Mouse (Mus musculus): Measurements from ENCODE around the gene Gtf2f2.
A peak's percentile ranks its signal among the peaks of the same experiment; 100 is the strongest.

Gtf2f2 gene

GRCm38 (mm10) chr14:75998082-75998481 is 12.6 kb downstream of the Gtf2f2 start:
- no peak for ATAC-seq (ENCODE audit: low TSS enrichment)

DNA sequence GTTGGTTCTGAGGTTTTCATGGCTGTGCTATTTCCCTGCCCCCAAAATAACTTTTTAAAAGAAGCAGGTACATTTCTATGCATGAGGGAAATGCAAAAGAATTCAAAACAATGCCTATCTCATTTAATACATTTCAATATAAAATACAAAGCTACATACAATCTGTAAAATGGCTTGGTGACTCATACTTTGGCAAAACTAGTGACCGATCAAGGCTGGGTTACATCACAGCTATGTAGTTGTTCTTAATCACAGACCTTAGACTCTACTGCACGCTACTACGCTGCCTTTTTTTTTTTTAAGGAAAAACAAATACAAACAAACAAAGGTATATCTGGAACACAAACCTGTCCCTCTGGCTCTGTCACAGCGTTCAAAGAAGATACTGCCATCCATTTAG is 18.3 kb downstream of the Gtf2f2 start:
- ATAC-seq (ENCODE audit: low TSS enrichment), result no peak

DNA sequence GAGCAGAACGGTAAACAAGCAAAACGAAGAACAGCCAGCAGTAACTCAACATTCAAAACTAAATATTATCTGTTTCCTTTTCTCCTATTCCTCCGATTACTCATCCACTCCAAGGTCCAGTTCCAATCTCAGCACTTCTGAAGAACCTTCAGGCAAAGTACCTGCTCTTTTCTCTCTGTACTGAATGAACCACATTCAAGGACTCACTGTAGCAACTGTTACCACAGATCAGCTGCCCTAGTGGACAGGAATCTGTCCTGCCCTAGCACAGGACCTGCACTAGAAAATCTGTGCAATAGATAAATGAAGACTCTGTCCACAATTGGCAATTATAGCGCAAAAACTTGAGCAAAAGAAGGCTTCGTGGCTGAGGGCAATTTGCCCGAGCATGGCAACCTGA is 19.7 kb downstream of the Gtf2f2 start:
- ATAC-seq (ENCODE audit: low TSS enrichment), result no peak

DNA sequence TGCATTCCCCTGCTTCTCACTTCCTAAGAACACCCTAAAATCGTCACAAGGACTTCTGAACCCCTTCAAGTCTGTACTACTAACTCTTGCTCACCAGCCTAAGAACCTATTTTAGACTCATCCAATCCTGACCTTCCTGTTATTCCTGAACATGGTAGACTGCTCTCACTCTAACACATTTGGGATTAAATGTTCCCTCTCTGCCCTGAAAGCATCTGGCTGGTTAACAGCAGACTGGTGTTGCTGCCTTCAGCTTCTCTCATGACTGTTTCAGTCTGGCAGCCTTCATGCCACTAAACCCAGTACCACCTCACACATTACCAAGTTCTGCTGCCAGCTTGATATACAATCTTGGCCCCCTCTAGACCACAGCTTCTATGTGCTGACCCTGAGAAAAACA is 21.5 kb downstream of the Gtf2f2 start:
- no peak for ATAC-seq (ENCODE audit: low TSS enrichment)

GRCm38 (mm10) chr14:75986878-75987483 is 23.7 kb downstream of the Gtf2f2 start:
- ATAC-seq (ENCODE audit: low TSS enrichment), result no peak

DNA sequence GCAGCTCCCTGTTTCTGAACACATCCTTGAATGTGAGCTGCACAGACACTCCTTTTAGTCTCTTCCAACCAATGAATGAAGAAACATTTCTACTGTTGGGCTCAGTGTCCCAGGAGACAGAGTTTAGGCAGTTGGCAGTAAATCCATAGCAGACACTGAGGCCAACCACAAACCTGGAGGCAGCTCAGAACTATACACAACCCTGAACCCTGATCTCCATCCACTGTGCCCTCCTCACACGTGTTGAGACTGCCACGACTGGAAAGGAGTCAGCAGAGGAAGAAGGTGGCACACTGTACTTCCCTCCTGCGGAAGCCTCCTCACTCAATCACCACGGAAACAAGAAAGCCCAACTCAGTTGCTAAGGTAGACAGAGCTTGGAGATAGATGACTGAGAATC is 25.6 kb downstream of the Gtf2f2 start:
- ATAC-seq (ENCODE audit: low TSS enrichment), result peak; percentile 17; the same call in 1 of the 2 replicates

DNA sequence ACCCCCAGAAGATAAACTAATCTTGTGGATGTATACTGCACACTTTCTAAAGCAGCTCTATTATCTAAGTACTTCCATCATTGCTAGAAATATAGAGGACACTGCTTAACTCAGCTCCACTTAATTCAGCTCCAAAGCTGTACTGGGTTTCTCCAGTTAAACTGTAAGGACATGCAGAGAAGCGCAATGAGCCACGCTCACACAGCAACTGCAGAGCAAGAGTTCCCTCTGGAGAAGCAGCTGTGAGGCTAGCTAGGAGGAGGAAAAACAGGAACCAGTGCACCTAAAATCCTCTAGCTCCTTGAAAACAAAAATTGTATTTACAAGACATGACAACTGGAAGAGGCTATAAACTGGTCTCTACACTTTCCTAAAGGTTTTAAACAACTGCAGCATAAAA is 26.8 kb downstream of the Gtf2f2 start:
- ATAC-seq (ENCODE audit: low TSS enrichment), result peak; percentile 75

GRCm38 (mm10) chr14:75981231-75981630 is 29.4 kb downstream of the Gtf2f2 start:
- ATAC-seq (ENCODE audit: low TSS enrichment), result 0 out of 2 replicates have a peak, but pooled peaks have one; percentile 28

DNA sequence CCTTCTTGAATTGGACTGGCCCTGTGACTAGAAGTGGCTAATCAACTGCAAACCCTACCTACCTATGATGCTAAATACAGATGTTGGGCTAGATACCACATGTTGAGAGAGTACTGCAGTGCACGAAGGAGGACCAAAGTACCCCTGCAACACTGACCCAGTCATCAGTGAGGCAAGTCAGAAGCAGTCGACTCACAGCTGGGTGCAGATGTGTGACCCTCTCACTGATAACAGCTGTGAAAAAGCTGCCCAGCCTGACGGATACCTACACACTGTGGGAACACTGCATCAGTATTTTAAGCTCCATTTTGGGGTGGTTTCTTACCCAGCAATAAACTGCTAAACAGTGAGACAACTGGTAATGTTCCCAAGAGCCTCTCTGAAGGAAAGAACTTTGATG is 34.6 kb downstream of the Gtf2f2 start:
- ATAC-seq (ENCODE audit: low TSS enrichment), result no peak

DNA sequence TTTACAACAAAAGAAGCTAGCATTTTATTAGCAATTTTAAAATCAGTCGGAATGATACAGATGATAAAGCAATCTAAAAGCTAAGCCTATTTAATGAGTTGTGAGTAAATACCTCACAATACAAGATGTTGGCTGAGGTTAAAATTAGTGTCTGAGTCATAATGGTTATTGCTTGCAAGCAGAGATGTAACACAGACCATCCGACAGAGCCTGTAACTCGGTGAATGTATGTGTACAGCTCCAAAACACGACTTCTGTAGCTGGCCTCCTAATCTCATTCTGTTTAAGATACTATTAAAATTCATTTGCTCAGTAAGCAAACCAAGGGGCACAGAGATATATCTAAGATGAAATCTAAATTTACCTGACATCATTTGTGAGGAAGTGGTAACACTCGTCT is 43.4 kb downstream of the Gtf2f2 start:
- peak; percentile 47; the same call in 1 of the 2 replicates for ATAC-seq (ENCODE audit: low TSS enrichment)

- no peak for ATAC-seq (ENCODE audit: low TSS enrichment)
These were observed 46.2 kb downstream of the Gtf2f2 start for GRCm38 (mm10) chr14:75964433-75964832.

GRCm38 (mm10) chr14:75964000-75964399 is 46.7 kb downstream of the Gtf2f2 start:
- no peak for ATAC-seq (ENCODE audit: low TSS enrichment)

- no peak for ATAC-seq (ENCODE audit: low TSS enrichment)
These were observed 47.5 kb downstream of the Gtf2f2 start for GRCm38 (mm10) chr14:75963215-75963614.

DNA sequence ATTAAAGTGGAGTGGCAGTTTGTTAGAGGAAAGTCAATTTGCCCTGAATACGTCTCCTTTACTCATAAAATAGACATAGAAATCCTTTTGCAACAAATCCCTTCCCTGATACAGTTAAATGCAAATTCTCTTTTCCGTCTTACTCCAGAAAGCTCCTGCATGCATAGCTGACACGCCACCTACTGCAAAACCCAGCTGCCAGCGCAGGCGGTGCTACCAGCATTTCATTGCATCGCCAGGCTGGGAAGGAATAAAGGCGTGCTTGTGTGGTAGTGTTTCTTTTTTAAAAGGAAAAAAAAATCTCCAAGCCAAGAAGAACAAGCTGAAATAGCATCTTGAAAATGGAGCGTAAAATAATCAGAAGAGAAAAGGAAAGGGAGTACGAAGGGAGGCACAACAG is 48.4 kb downstream of the Gtf2f2 start:
- peak; percentile 95 for ATAC-seq (ENCODE audit: low TSS enrichment)

GRCm38 (mm10) chr14:75954766-75955165 is 55.9 kb downstream of the Gtf2f2 start, which contains the start of gene Kctd4:
Gene Kctd4, plus strand, starts transcription at chr14:75955009.
- ATAC-seq (ENCODE audit: low TSS enrichment), result no peak

GRCm38 (mm10) chr14:75953011-75953410 is 57.7 kb downstream of the Gtf2f2 start:
- no peak for ATAC-seq (ENCODE audit: low TSS enrichment)

GRCm38 (mm10) chr14:75947674-75948073 is 63.0 kb downstream of the Gtf2f2 start:
- ATAC-seq (ENCODE audit: low TSS enrichment), result no peak

DNA sequence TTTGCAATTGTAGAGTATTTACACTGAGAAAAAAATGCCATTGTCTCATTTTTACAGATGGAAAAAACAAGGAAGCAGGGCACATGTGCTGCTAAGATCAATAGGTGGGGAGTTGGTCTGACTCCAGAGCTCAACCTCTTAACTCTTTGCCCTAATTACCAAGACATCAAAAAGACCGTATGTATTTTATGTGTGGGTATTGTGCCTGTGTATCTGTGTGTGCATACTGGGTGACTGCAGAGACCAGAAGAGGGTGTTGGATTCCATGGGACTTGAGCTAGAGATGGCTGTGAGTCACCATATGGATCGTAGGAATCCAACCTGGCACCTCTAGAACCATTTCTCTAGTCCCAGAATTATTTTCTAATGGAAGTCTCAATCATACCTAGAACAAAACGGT is 68.3 kb downstream of the Gtf2f2 start:
- no peak for ATAC-seq (ENCODE audit: low TSS enrichment)

GRCm38 (mm10) chr14:75941500-75941899 is 69.2 kb downstream of the Gtf2f2 start:
- ATAC-seq (ENCODE audit: low TSS enrichment), result peak; percentile 70

- no peak for ATAC-seq (ENCODE audit: low TSS enrichment)
These were observed 73.0 kb downstream of the Gtf2f2 start for GRCm38 (mm10) chr14:75937714-75938113.

DNA sequence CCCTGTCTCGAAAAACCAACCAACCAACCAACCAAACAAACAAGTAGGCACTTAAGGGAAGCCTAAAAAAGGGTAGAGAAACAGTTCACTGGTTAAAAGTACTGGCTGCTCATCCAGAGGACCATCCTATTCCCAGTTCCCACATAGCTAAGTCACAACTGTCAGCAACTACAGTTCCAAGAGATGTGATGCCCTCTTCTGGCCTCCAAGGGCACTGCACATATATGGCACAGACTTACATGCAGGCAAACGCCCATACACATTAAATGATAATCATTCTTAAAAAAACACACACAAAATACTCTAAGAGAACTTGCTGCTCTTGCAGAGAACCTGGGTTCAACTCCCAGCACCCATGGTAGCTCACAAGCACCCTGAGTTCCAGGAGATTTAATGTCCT is 76.3 kb downstream of the Gtf2f2 start:
- ATAC-seq (ENCODE audit: low TSS enrichment), result no peak

DNA sequence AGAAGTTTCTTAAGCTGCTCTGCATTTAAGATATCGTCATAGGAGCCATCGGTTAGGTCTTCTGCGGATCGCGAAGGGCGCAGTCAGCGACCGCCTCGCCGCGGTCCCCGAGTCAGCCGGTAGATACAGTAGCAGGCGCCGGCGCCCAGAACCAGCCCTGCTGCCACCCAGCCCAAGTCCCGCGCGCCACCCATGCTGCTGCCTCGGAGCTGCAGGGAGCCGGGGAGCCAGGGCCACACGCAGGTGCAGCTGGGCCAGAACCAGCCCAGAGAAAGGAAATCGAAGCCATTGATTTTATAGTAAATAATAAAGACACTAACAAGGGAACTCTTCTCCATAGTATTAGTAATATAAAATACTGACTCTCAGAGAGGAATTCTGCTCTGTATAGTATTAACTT is 79.4 kb downstream of the Gtf2f2 start:
- no peak for ATAC-seq (ENCODE audit: low TSS enrichment)

DNA sequence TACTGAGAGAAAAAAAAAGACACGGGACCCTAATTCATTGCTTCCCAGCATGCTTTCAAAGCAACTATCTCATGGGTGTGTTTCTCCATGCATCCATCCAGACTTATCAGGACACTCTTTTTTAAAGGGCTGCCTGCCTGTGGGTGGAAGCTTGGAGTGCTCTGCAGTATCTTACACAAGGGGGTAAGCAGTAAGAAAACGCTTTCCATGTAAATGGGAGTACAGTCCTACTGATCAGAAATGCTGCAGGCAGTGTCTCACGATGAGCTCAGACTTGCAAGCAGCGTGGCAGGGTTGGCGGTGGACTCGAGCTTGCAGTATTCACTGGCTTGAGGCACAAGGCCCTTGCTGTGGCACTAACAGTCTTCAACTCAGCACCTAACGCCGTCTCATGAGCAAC is 81.0 kb downstream of the Gtf2f2 start:
- peak; percentile 92 for ATAC-seq (ENCODE audit: low TSS enrichment)
